Mouse (Mus musculus) B cell, adult (primary cell): ENCODE results near the gene Eif3l. TPM values are rescaled to one million over a fixed set of nuclear protein-coding genes. Genes with fewer than 3 reads are reported as not detected.

Experiments used
- total RNA-seq: library from RNA; stranded (reverse); gene quantifications from 4 replicates; pipeline ENCODE4 v1.2.4, GENCODE M21; 2023; ENCODE audit not compliant: inconsistent age

Eif3l gene
- total RNA-seq, result 103 to 114 TPM (median 111 TPM) in 4 replicates

DNA sequence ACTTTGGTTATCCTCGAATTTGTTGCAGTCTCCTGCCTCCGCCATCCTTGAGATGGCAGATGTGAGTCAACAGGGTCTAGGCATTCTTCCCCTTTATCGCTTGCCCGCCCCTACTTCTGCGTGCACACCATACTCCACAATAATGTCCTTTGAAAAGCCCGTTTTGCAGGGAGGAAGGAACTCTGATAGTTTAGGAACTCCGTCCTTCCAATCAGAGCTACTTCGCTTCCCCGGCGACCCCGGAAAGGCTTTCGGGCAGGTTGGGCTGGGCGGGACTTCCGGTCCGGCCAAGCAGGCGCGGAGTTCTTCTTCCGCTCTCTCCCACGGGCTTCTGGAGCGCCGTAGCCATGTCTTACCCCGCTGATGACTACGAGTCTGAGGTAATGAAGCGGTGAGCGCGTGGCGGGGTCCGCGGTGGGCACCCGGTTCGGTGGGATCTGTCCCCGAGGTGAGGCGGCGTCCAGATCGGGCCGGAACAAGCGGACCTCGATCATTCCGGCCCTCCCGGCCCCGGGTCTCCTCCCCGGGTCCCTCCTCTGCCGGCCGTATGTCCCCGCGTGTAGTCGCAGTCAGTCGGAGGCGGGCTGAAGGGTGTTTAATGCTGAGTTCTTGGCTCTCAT lies at the start of gene Eif3l:
Eif3l (plus strand) TSS at position 267 of the 620 bp plus-strand sequence.

GRCm38 (mm10) chr15:79028237-79028738 lies 46.7 kb upstream of the Eif3l start, which contains the start of gene H1f0:
H1f0 (plus strand) TSS chr15:79028450.

DNA sequence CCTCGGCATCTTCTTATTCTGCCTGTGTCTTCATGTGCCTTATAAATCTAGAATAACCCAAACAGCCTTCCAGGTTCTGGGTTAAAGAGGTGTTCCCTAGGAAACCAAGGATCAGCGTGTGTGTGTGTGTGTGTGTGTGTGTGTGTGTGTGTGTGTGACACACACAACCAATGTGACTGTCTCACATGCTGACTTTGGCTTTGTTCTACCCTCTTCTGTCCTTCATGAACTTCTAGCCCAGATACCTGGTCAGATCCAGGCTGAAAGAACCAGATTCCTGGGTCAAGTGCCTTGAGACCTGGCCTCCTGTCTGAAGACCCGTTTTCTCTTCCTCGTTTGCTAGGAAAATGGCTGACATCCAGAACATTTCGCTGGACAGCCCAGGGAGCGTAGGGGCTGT lies 33.4 kb upstream of the Eif3l start, which contains the start of gene Galr3:
Galr3 (plus strand) TSS at position 301 of the 400 bp plus-strand sequence.

DNA sequence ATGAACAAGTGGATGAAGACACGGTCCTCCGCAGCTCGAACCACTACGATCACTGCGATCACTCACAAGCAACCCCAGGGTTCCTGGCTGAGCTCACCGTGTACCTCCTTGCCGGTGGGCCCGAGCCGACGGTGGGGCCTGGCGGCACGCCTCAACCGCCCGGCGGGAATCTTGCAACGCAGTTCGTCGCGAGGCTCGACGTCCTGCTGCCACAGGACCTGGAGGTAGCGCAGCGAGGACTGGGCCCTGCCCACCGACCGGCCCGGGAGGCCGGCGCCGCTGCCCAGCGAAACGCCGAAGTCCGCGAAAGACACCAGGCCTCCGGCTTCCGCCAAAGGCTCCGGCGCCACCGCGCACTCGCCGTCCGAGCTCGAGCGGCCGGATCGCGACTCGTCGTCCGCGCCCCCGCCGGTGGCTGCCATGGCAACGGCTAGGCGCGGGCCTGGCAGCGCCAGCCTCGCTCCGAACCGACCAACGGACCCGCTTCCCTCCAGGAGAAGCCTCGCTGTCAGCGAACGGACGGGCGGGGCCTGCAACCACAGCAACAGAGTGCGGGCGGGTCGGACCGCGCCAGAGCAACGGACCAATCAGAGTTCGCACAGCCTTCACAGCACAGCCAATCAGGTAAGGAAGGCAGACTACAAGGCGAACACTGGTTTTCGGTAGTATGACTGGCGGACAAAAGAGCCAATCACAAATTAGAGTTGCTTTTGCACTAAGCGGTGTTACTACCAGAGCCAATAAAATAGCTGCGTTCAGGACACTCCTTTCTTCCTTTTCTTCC lies 12.4 kb upstream of the Eif3l start, which contains the start of gene Ankrd54:
Ankrd54 (minus strand) TSS at position 518 of the 784 bp plus-strand sequence.

GRCm38 (mm10) chr15:79108421-79109320 lies 33.7 kb downstream of the Eif3l start, which contains the start of gene Micall1:
Micall1 (plus strand) TSS chr15:79108898.

GRCm38 (mm10) chr15:79140866-79141565 lies 66.0 kb downstream of the Eif3l start, which contains the start of the genes Polr2f and 1700088E04Rik:
Polr2f (plus strand) TSS chr15:79141009.
1700088E04Rik (minus strand) TSS chr15:79141253.

Other genes with a start within 250 kb of the Eif3l start
- gene Cdc42ep1, start 232.6 kb upstream of the Eif3l start, total RNA-seq, result not detected in 4 replicates
- not detected in 4 replicates for gene Lgals2, start 219.7 kb upstream of the Eif3l start, total RNA-seq
- gene Gga1, start 198.0 kb upstream of the Eif3l start, total RNA-seq, result 69.9 to 78.8 TPM (median 71.3 TPM) in 4 replicates
- 1.1 TPM in 1 of 4 replicates, not detected in the others for gene Gm49510, start 175.5 kb upstream of the Eif3l start, total RNA-seq
- gene Sh3bp1, start 175.4 kb upstream of the Eif3l start, total RNA-seq, result 56.8 to 72.2 TPM (median 66.0 TPM) in 4 replicates
- gene Pdxp, start 161.3 kb upstream of the Eif3l start, total RNA-seq, result 6.8 to 9.7 TPM (median 8.1 TPM) in 4 replicates
- 7.4 to 12.6 TPM (median 9.3 TPM) in 4 replicates for gene Lgals1, start 148.5 kb upstream of the Eif3l start, total RNA-seq
- gene Nol12, start 140.2 kb upstream of the Eif3l start, total RNA-seq, result 40.6 to 43.4 TPM (median 42.8 TPM) in 4 replicates
- 42.1 to 60.9 TPM (median 51.6 TPM) in 4 replicates for gene Triobp, start 127.5 kb upstream of the Eif3l start, total RNA-seq
- gene H1f0, start 46.7 kb upstream of the Eif3l start, total RNA-seq, result 3.1 to 4.6 TPM (median 4.0 TPM) in 4 replicates
- not detected in 4 replicates for gene Galr3, start 33.3 kb upstream of the Eif3l start, total RNA-seq
- gene Ankrd54, start 12.3 kb upstream of the Eif3l start, total RNA-seq, result 35.0 to 38.0 TPM (median 36.9 TPM) in 4 replicates
- gene Micall1, start 33.7 kb downstream of the Eif3l start, total RNA-seq, result 42.4 to 47.6 TPM (median 45.1 TPM) in 4 replicates
- 47.1 to 58.7 TPM (median 53.7 TPM) in 4 replicates for gene Polr2f, start 65.8 kb downstream of the Eif3l start, total RNA-seq
- gene 1700088E04Rik, start 66.1 kb downstream of the Eif3l start, total RNA-seq, result not detected in 4 replicates
- not detected in 4 replicates for gene Sox10, start 90.1 kb downstream of the Eif3l start, total RNA-seq
- 31.1 to 41.0 TPM (median 36.1 TPM) in 4 replicates for gene Pick1, start 154.0 kb downstream of the Eif3l start, total RNA-seq
- gene Gm49486, start 154.2 kb downstream of the Eif3l start, total RNA-seq, result 0.60 to 1.3 TPM (median 0.76 TPM) in 4 replicates
- not detected in 4 replicates for gene Slc16a8, start 179.6 kb downstream of the Eif3l start, total RNA-seq
- not detected in 4 replicates for gene Baiap2l2, start 210.4 kb downstream of the Eif3l start, total RNA-seq